Mouse (Mus musculus): ENCODE data around the gene Dgkg. TPM values are rescaled to one million over a fixed set of nuclear protein-coding genes. Genes with fewer than 3 reads are reported as not detected.

The Dgkg gene
- polyA plus RNA-seq, 1 experiment from 2014 or later, result 1.2 TPM

DNA sequence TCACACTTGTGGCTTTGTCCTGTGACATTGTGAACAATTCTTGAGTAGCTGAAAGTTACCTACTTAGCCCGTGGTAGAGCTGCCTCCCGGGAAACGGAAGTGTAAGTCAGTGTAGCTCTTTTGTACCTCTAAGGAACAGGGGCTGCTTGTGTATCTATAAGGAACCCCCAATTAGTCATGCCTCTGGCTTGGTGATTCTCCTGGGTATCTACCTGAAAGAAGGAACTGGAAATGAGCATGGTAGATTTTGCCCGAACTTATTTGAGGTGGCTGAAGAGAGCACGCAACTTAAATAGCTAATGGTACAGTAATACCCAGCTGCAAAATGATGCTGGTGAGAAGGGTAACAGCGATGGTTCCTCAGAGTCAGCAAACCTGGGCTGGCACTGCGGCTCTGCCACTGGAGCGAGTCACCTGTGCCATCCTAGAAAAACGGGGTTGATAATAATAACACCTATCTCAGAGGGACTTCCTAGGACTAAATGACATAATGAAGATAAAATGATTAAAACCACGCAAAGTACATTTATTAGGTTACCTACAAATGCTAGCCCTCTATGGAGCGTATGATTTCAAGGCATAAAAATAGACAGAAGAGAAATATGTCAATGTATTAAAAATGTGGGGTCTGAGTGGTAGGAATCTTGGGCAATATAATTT lies 3.1 kb downstream of the Dgkg start:
- Histone ChIP-seq H3K27ac (ENCODE audit: low read length) (no peak overlapping the region), H3K9ac (replicated peaks; ENCODE audit: low read depth) (no peak overlapping the region), H3K4me2 (replicated peaks; ENCODE audit: low read depth, low read length) (no peak overlapping the region), H3K27me3 (replicated peaks; ENCODE audit: insufficient read depth, low read length) (peaks cover 19% of the 10 kb centered on the region), H3K4me3 (ENCODE audit: low read depth, low read length) (no peak overlapping the region), H3K36me3 (ENCODE audit: insufficient read depth, low read length) (no peaks in the 10 kb centered on the region), H3K9me3 (ENCODE audit: low read length) (no peaks in the 10 kb centered on the region), H3K4me1 (ENCODE audit: insufficient read depth, low read depth, low read length) (peaks cover 3% of the 10 kb centered on the region; the same call in 1 of the 2 replicates)
- DNase-seq (ENCODE audit: low spot score) (no peak), ATAC-seq (no peak)
- TF ChIP-seq EP300 (IDR thresholded peaks at IDR 0.05) (no peak), CTCF (IDR thresholded peaks at IDR 0.05) (no peak)
- WGBS, result 81% methylated on average over 11 of the region's 11 CpGs

DNA sequence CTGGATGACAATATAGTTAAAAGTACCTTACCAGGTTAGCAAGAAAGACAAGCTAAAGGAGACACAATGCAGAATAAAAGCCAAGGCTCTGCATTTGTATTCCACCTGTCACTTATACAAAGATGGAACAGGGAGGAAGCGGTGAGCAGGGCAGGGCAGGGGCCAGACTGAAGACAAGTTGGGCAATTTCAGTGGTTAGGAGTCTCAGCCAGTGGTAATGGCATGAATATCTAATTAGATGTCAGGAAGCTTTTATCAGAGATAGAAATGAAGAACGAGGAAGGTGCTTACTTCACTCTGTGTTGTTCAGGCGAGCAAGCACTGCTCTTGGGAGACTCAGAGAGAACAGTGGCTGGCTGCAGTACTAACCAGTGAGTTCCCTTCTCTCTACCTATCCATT lies 5.8 kb downstream of the Dgkg start:
- H3K4me3 ChIP-seq (ENCODE audit: low read depth, low read length), result no peak overlapping the region
- 52% methylated on average over 3 of the region's 3 CpGs for WGBS

GRCm38 (mm10) chr16:22645256-22645655 lies 11.8 kb downstream of the Dgkg start:
- H3K9me3 ChIP-seq (ENCODE audit: low read length), result no peaks in the 10 kb centered on the region
- no peak for ATAC-seq
- H3K27me3 ChIP-seq (replicated peaks; ENCODE audit: insufficient read depth, low read length), result no peaks in the 10 kb centered on the region
- H3K4me3 ChIP-seq (ENCODE audit: low read depth, low read length), result no peak overlapping the region
- WGBS, result 82% methylated on average over 1 of the region's 1 CpGs
- no peak for DNase-seq (ENCODE audit: low spot score)
- H3K4me1 ChIP-seq (ENCODE audit: insufficient read depth, low read depth, low read length), result no peaks in the 10 kb centered on the region
- H3K4me2 ChIP-seq (replicated peaks; ENCODE audit: low read depth, low read length), result no peak overlapping the region
- no peak for TF ChIP-seq EP300 (IDR thresholded peaks at IDR 0.05)
- TF ChIP-seq CTCF (IDR thresholded peaks at IDR 0.05), result no peak
- no peaks in the 10 kb centered on the region for H3K36me3 ChIP-seq (ENCODE audit: insufficient read depth, low read length)
- no peak overlapping the region for H3K27ac ChIP-seq (ENCODE audit: low read length)
- H3K9ac ChIP-seq (replicated peaks; ENCODE audit: low read depth), result no peak overlapping the region

More for the DNA sequence above, 5.8 kb downstream of the Dgkg start:
- DNase-seq (ENCODE audit: low spot score), result no peak
- H3K4me2 ChIP-seq (replicated peaks; ENCODE audit: low read depth, low read length), result no peak overlapping the region
- peaks cover 6% of the 10 kb centered on the region for H3K27me3 ChIP-seq (replicated peaks; ENCODE audit: insufficient read depth, low read length)
- no peaks in the 10 kb centered on the region for H3K9me3 ChIP-seq (ENCODE audit: low read length)
- no peaks in the 10 kb centered on the region for H3K4me1 ChIP-seq (ENCODE audit: insufficient read depth, low read depth, low read length)
- TF ChIP-seq EP300 (IDR thresholded peaks at IDR 0.05) (no peak), CTCF (IDR thresholded peaks at IDR 0.05) (no peak)
- H3K9ac ChIP-seq (replicated peaks; ENCODE audit: low read depth), result no peak overlapping the region
- no peak overlapping the region for H3K27ac ChIP-seq (ENCODE audit: low read length)
- H3K36me3 ChIP-seq (ENCODE audit: insufficient read depth, low read length), result no peaks in the 10 kb centered on the region
- no peak for ATAC-seq

GRCm38 (mm10) chr16:22643460-22643859 lies 13.6 kb downstream of the Dgkg start:
- TF ChIP-seq EP300 (IDR thresholded peaks at IDR 0.05), result no peak
- no peak for TF ChIP-seq CTCF (IDR thresholded peaks at IDR 0.05)
- 74% methylated on average over 8 of the region's 8 CpGs for WGBS
- no peak overlapping the region for H3K27ac ChIP-seq (ENCODE audit: low read length)
- H3K36me3 ChIP-seq (ENCODE audit: insufficient read depth, low read length), result no peaks in the 10 kb centered on the region
- no peaks in the 10 kb centered on the region for H3K4me1 ChIP-seq (ENCODE audit: insufficient read depth, low read depth, low read length)
- no peak overlapping the region for H3K4me3 ChIP-seq (ENCODE audit: low read depth, low read length)
- no peaks in the 10 kb centered on the region for H3K27me3 ChIP-seq (replicated peaks; ENCODE audit: insufficient read depth, low read length)
- ATAC-seq (no peak), DNase-seq (ENCODE audit: low spot score) (no peak)
- no peak overlapping the region for H3K4me2 ChIP-seq (replicated peaks; ENCODE audit: low read depth, low read length)
- no peak overlapping the region for H3K9ac ChIP-seq (replicated peaks; ENCODE audit: low read depth)
- no peaks in the 10 kb centered on the region for H3K9me3 ChIP-seq (ENCODE audit: low read length)

DNA sequence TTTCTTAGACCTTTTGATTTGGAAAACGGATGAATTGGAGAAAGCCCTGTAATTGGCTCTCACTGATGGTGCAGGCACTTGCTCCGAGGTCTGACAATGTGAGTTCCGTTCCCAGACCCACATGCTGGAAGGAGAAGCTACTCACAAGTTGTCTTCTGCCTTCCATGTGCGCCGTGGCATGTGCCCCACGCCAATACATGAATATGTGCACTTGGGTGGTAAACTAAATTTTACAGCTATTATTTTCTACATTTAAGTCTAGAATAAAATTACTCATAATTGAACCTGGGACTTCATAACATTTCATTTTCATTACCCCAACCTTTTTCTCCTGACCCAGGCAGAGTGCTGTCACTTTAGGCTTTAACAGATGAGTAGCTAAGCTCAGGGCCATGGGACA lies 14.1 kb downstream of the Dgkg start:
- no peak overlapping the region for H3K4me2 ChIP-seq (replicated peaks; ENCODE audit: low read depth, low read length)
- no peaks in the 10 kb centered on the region for H3K9me3 ChIP-seq (ENCODE audit: low read length)
- 74% methylated on average over 6 of the region's 6 CpGs for WGBS
- H3K4me3 ChIP-seq (ENCODE audit: low read depth, low read length), result no peak overlapping the region
- TF ChIP-seq CTCF (IDR thresholded peaks at IDR 0.05), result no peak
- no peak for TF ChIP-seq EP300 (IDR thresholded peaks at IDR 0.05)
- no peak overlapping the region for H3K27ac ChIP-seq (ENCODE audit: low read length)
- ATAC-seq, result no peak
- H3K4me1 ChIP-seq (ENCODE audit: insufficient read depth, low read depth, low read length), result no peaks in the 10 kb centered on the region
- no peak for DNase-seq (ENCODE audit: low spot score)
- no peaks in the 10 kb centered on the region for H3K27me3 ChIP-seq (replicated peaks; ENCODE audit: insufficient read depth, low read length)
- H3K9ac ChIP-seq (replicated peaks; ENCODE audit: low read depth), result no peak overlapping the region
- no peaks in the 10 kb centered on the region for H3K36me3 ChIP-seq (ENCODE audit: insufficient read depth, low read length)

DNA sequence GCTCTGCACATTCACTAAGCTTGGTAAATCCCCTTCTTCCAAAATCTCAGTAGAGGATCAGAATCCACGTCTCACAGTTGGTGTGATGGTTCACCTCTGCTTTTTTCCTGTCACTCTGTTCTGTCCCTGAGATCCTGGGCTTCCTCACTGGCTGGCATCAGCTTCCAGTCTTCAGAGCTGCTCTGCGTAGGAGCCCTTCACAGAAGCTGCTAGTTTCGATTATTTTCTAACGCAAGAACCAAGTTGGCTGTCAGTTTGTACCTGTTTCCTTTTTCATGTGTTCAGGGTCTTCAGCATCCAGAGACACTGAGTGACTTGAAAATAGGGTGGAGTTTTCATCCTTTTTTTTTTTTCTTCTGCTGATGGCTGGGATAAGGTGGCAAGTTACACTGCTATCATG lies 15.0 kb downstream of the Dgkg start:
- DNase-seq (ENCODE audit: low spot score) (no peak), ATAC-seq (no peak)
- Histone ChIP-seq H3K27me3 (replicated peaks; ENCODE audit: insufficient read depth, low read length) (no peaks in the 10 kb centered on the region), H3K9ac (replicated peaks; ENCODE audit: low read depth) (no peak overlapping the region), H3K27ac (ENCODE audit: low read length) (no peak overlapping the region), H3K4me3 (ENCODE audit: low read depth, low read length) (no peak overlapping the region), H3K9me3 (ENCODE audit: low read length) (no peaks in the 10 kb centered on the region), H3K4me1 (ENCODE audit: insufficient read depth, low read depth, low read length) (no peaks in the 10 kb centered on the region), H3K36me3 (ENCODE audit: insufficient read depth, low read length) (no peaks in the 10 kb centered on the region), H3K4me2 (replicated peaks; ENCODE audit: low read depth, low read length) (no peak overlapping the region)
- WGBS, result 77% methylated on average over 4 of the region's 4 CpGs
- TF ChIP-seq CTCF (IDR thresholded peaks at IDR 0.05) (no peak), EP300 (IDR thresholded peaks at IDR 0.05) (no peak)

- TF ChIP-seq EP300 (IDR thresholded peaks at IDR 0.05), result no peak
- TF ChIP-seq CTCF (IDR thresholded peaks at IDR 0.05), result no peak
- H3K27me3 ChIP-seq (replicated peaks; ENCODE audit: insufficient read depth, low read length), result no peaks in the 10 kb centered on the region
- no peaks in the 10 kb centered on the region for H3K4me1 ChIP-seq (ENCODE audit: insufficient read depth, low read depth, low read length)
- DNase-seq (ENCODE audit: low spot score) (no peak), ATAC-seq (no peak)
- H3K4me3 ChIP-seq (ENCODE audit: low read depth, low read length), result no peak overlapping the region
- 29% methylated on average over 9 of the region's 9 CpGs for WGBS
- no peak overlapping the region for H3K27ac ChIP-seq (ENCODE audit: low read length)
- no peak overlapping the region for H3K9ac ChIP-seq (replicated peaks; ENCODE audit: low read depth)
- no peak overlapping the region for H3K4me2 ChIP-seq (replicated peaks; ENCODE audit: low read depth, low read length)
- no peaks in the 10 kb centered on the region for H3K36me3 ChIP-seq (ENCODE audit: insufficient read depth, low read length)
- no peaks in the 10 kb centered on the region for H3K9me3 ChIP-seq (ENCODE audit: low read length)
Observed at GRCm38 (mm10) chr16:22641588-22641987, 15.4 kb downstream of the Dgkg start.
